ENCODE assay signal across 8 mouse cellular contexts in genomic region chr13:68581747-68582516, GRCm38 (mm10). TPM values are rescaled to one million over a fixed set of nuclear protein-coding genes. Genes with fewer than 3 reads are reported as not detected.
DNase-seq lines count a peak whose midpoint lies in the region; ATAC-seq and TF ChIP-seq lines count a peak whose summit lies in the region.

Gene Mtrr, minus strand, starts transcription at chr13:68582149.
Gene Fastkd3, plus strand, starts transcription at chr13:68582234.

- peak within 1 kb of the TSS; percentile 82 for H3K9ac ChIP-seq in hindbrain, embryonic 13.5 days

- TF ChIP-seq CTCF in Patski (IDR thresholded peaks at IDR 0.05), result no peak

- peaks cover 50% of the 10 kb centered on the region for H3K36me3 ChIP-seq in hindbrain, embryonic 13.5 days

- in situ Hi-C loops in Patski (cut with MboI; ENCODE audit: low pct_unique_long_range_greater_than_20kb), result loop anchor here (10.0 to 25.0 kb wide), 2 partner anchors 883 to 1670 kb away; partner anchors contain the start of gene Gm10767

- peak; percentile 84 for DNase-seq in Patski (ENCODE audit: low read depth, low spot score)
- DNase-seq in cerebellum, postnatal 14 days, result peak; percentile 99
- DNase-seq in frontal cortex, postnatal 14 days (ENCODE audit: low spot score in 2 of 2), result peak; percentile 97 to 98
- DNase-seq in layer of hippocampus, postnatal 25 days (ENCODE audit: extremely low spot score in 1 of 2, low spot score in 1 of 2), result peak; percentile 98 to 99
- DNase-seq in lung, postnatal 25 days (ENCODE audit: low spot score), result peak; percentile 97
- DNase-seq in retina, embryonic 14.5 days (ENCODE audit: low spot score), result peak; percentile 93
- DNase-seq in thymus, postnatal 4 days, result peak; percentile 97

- H3K27ac ChIP-seq in hindbrain, embryonic 13.5 days, result peak within 1 kb of the TSS; percentile 83

- POLR2A ChIA-PET in Patski (lab: Charles Lee), result interaction anchor here (1.0 kb wide), 1 partner anchor 10 kb away, joined by 3 read pairs; no protein-coding TSS in a partner anchor

- H3K4me1 ChIP-seq in hindbrain, embryonic 13.5 days (replicated peaks), result peaks cover 34% of the 10 kb centered on the region

- WGBS in hindbrain, embryonic 13.5 days, result under 1% methylated on average over 81 of the region's 81 CpGs

- no peaks in the 10 kb centered on the region for H3K9me3 ChIP-seq in hindbrain, embryonic 13.5 days

- H3K4me2 ChIP-seq in hindbrain, embryonic 13.5 days, result peak within 1 kb of the TSS; percentile 97

- H3K27me3 ChIP-seq in Patski, result no peaks in the 10 kb centered on the region
- H3K27me3 ChIP-seq in hindbrain, embryonic 13.5 days, result no peaks in the 10 kb centered on the region

- H3K4me3 ChIP-seq in hindbrain, embryonic 13.5 days, result peak within 1 kb of the TSS; percentile 79

- CTCF ChIA-PET in Patski (lab: Charles Lee), result no interaction called here

- ATAC-seq in Patski, result peak; percentile 97
- peak; percentile 99 for ATAC-seq in hindbrain, embryonic 13.5 days (ENCODE audit: low FRiP score)

RNA-seq across cellular contexts. Expression of gene Mtrr, which starts in this region (rescaled TPM):
- 17.2 TPM for polyA plus RNA-seq in Patski (2021)
- polyA plus RNA-seq in hindbrain, embryonic 13.5 days (2015; fragmentation: Nextera tagmentation; extraction: Ambion mirVana), result 12.8 and 12.9 TPM in 2 replicates
- total RNA-seq in layer of hippocampus, postnatal 25 days (2021), result 10 to 100 TPM; 23.3 to 28.3 TPM

RNA-seq across cellular contexts. Expression of gene Fastkd3, which starts in this region (rescaled TPM):
- polyA plus RNA-seq in Patski (2021), result 16.7 TPM
- 22.7 and 25.9 TPM in 2 replicates for polyA plus RNA-seq in hindbrain, embryonic 13.5 days (2015; fragmentation: Nextera tagmentation; extraction: Ambion mirVana)
- 10 to 100 TPM; 15.0 to 21.1 TPM for total RNA-seq in layer of hippocampus, postnatal 25 days (2021)

Comparison
In these comparisons a context has a peak if more than half of its experiments do, and no peak if none do; other contexts are left out.
1. Peak in every context shown above with its lines: DNase-seq, ATAC-seq, H3K4me3 ChIP-seq and H3K27ac ChIP-seq.